Mouse (Mus musculus) testis, adult 2 months (tissue): Measurements from ENCODE around the gene Ceacam19.

ENCODE experiments used
- CTCF ChIP-seq: fragments of 200-500 bp; IDR thresholded peaks from 2 replicates; pipeline ENCODE4 v1.5.1; 2012; ENCODE audit warnings: low read depth, mild to moderate bottlenecking, inconsistent platforms, low read length, moderate library complexity; ENCODE audit not compliant: control insufficient read depth, insufficient read depth, insufficient replicate concordance
- POLR2A ChIP-seq: fragments of 200-500 bp; IDR thresholded peaks from 2 replicates; pipeline ENCODE4 v1.6.1; 2012; ENCODE audit warnings: low read depth, mild to moderate bottlenecking, inconsistent platforms, low read length, moderate library complexity; ENCODE audit not compliant: control insufficient read depth

- TF ChIP-seq CTCF (no peak), POLR2A (no peak)
These were observed 50.9 kb downstream of the Ceacam19 start for GRCm38 (mm10) chr7:19836843-19837242.
